Mouse (Mus musculus) neural tube, embryonic 11.5 days (tissue): ENCODE data around the gene Dennd1a. TPM values are rescaled to one million over a fixed set of nuclear protein-coding genes. Genes with fewer than 3 reads are reported as not detected.
"Not testable (repeated sequence)": the region's sequence is repeated elsewhere in the genome, so short reads cannot be mapped to it uniquely, and the experiment has no call there.

Source experiments
- ATAC-seq: fragments of 200-750 bp; cut with Nextera tagmentation; 2 replicates; pipeline ENCODE4 v1.8.0; 2017; ENCODE audit warnings: moderate number of reproducible peaks, mild to moderate bottlenecking, moderate TSS enrichment, moderate library complexity; ENCODE audit not compliant: insufficient read depth, low FRiP score, low TSS enrichment
- DNase-seq: peaks from one replicate; pipeline ENCODE4 v3.0.0-alpha.2; 2015; ENCODE audit warnings: low spot score
- H3K27ac ChIP-seq: fragments of 300-500 bp; sonication (generic); 2 replicates; pipeline ENCODE4 v1.5.1; 2014; ENCODE audit warnings: low read depth, mild to moderate bottlenecking, low read length
- H3K27me3 ChIP-seq: fragments of 300-500 bp; sonication (generic); 2 replicates; pipeline ENCODE4 v1.6.1; 2014; ENCODE audit warnings: mild to moderate bottlenecking, low read length, mixed read lengths; ENCODE audit not compliant: control insufficient read depth, insufficient read depth
- H3K36me3 ChIP-seq: fragments of 300-500 bp; sonication (generic); 2 replicates; pipeline ENCODE4 v1.6.1; 2014; ENCODE audit warnings: mild to moderate bottlenecking, low read length, moderate library complexity, mixed read lengths; ENCODE audit not compliant: control insufficient read depth, insufficient read depth
- H3K4me1 ChIP-seq: fragments of 300-500 bp; sonication (generic); 2 replicates; pipeline ENCODE4 v1.6.1; 2014; ENCODE audit warnings: low read length, mixed read lengths; ENCODE audit not compliant: control insufficient read depth, insufficient read depth
- H3K4me2 ChIP-seq: fragments of 300-500 bp; sonication (generic); 2 replicates; pipeline ENCODE4 v1.6.1; 2014; ENCODE audit warnings: low read depth, mild to moderate bottlenecking, moderate library complexity
- H3K4me3 ChIP-seq: fragments of 300-500 bp; sonication (generic); 2 replicates; pipeline ENCODE4 v1.5.1; 2014; ENCODE audit warnings: low read depth, low read length
- H3K9ac ChIP-seq: fragments of 300-500 bp; sonication (generic); 2 replicates; pipeline ENCODE4 v1.6.1; 2014; ENCODE audit warnings: mild to moderate bottlenecking, low read length
- H3K9me3 ChIP-seq: fragments of 300-500 bp; sonication (generic); 2 replicates; pipeline ENCODE4 v1.6.1; 2016; ENCODE audit warnings: low read length; ENCODE audit not compliant: control insufficient read depth
- WGBS: fragments of 180-500 bp; shearing (Covaris S2); extraction: QIAGEN DNeasy Blood & Tissue Kit; methylation state at CpG from one replicate; pipeline ENCODE4 v1.1.7; 2014; 5-methylcytosine and 5-hydroxymethylcytosine counted together
- polyA plus RNA-seq: library from polyadenylated mRNA; unstranded; fragments of >200 nt; fragmentation: Nextera tagmentation; extraction: Ambion mirVana; gene quantifications from 2 replicates; pipeline ENCODE4 v1.2.1, GENCODE M21; 2014

Gene Dennd1a
- polyA plus RNA-seq, 1 experiment from 2014 or later = 7.3 TPM

- 49% methylated on average over 4 of the region's 4 CpGs for WGBS
- ATAC-seq = no peak
- DNase-seq = no peak
- Histone ChIP-seq H3K27ac (no peak overlapping the region), H3K36me3 (no peaks in the 10 kb centered on the region), H3K9ac (no peak overlapping the region), H3K4me2 (no peak overlapping the region), H3K27me3 (no peaks in the 10 kb centered on the region), H3K9me3 (no peaks in the 10 kb centered on the region), H3K4me3 (no peak overlapping the region), H3K4me1 (no peaks in the 10 kb centered on the region)
Observed at GRCm38 (mm10) chr2:37963362-37963761, 323.8 kb downstream of the Dennd1a start.

- no peak overlapping the region for H3K4me3 ChIP-seq
- no peak overlapping the region for H3K27ac ChIP-seq
- no peaks in the 10 kb centered on the region for H3K36me3 ChIP-seq
- DNase-seq (no peak), ATAC-seq (no peak)
- no peaks in the 10 kb centered on the region for H3K4me1 ChIP-seq
- H3K27me3 ChIP-seq = no peaks in the 10 kb centered on the region
- WGBS = 28% methylated on average over 2 of the region's 2 CpGs
- no peak overlapping the region for H3K9ac ChIP-seq
- H3K4me2 ChIP-seq = no peak overlapping the region
- H3K9me3 ChIP-seq = no peaks in the 10 kb centered on the region
Observed at GRCm38 (mm10) chr2:37948424-37948823, 338.8 kb downstream of the Dennd1a start.

GRCm38 (mm10) chr2:37945598-37946336, 341.4 kb downstream of the Dennd1a start:
- WGBS = 78% methylated on average over 9 of the region's 9 CpGs
- Histone ChIP-seq H3K4me2 (no peak overlapping the region), H3K27ac (no peak overlapping the region)

GRCm38 (mm10) chr2:37942906-37943305, 344.3 kb downstream of the Dennd1a start:
- Histone ChIP-seq H3K36me3 (no peaks in the 10 kb centered on the region), H3K9me3 (no peaks in the 10 kb centered on the region), H3K27ac (no peak overlapping the region), H3K4me2 (no peak overlapping the region), H3K27me3 (no peaks in the 10 kb centered on the region), H3K4me1 (no peaks in the 10 kb centered on the region), H3K4me3 (no peak overlapping the region), H3K9ac (no peak overlapping the region)
- 81% methylated on average over 2 of the region's 2 CpGs for WGBS
- DNase-seq = no peak
- ATAC-seq = no peak

More at GRCm38 (mm10) chr2:37945598-37946336, 341.4 kb downstream of the Dennd1a start:
- ATAC-seq (no peak), DNase-seq (no peak)
- H3K9ac ChIP-seq = no peak overlapping the region
- no peaks in the 10 kb centered on the region for H3K4me1 ChIP-seq
- H3K9me3 ChIP-seq = no peaks in the 10 kb centered on the region
- H3K36me3 ChIP-seq = no peaks in the 10 kb centered on the region
- H3K4me3 ChIP-seq = no peak overlapping the region
- no peaks in the 10 kb centered on the region for H3K27me3 ChIP-seq

- Histone ChIP-seq H3K4me2 (no peak overlapping the region), H3K9me3 (no peaks in the 10 kb centered on the region), H3K9ac (no peak overlapping the region), H3K4me1 (no peaks in the 10 kb centered on the region), H3K27ac (no peak overlapping the region), H3K36me3 (no peaks in the 10 kb centered on the region), H3K27me3 (no peaks in the 10 kb centered on the region), H3K4me3 (no peak overlapping the region)
- no peak for DNase-seq
- ATAC-seq = no peak
Observed at GRCm38 (mm10) chr2:37941741-37942140, 345.4 kb downstream of the Dennd1a start.

GRCm38 (mm10) chr2:37940845-37941361, 346.3 kb downstream of the Dennd1a start:
- H3K4me1 ChIP-seq = no peaks in the 10 kb centered on the region

GRCm38 (mm10) chr2:37939997-37940396, 347.2 kb downstream of the Dennd1a start:
- 42% methylated on average over 1 of the region's 1 CpGs for WGBS
- Histone ChIP-seq H3K4me3 (no peak overlapping the region), H3K27ac (no peak overlapping the region), H3K4me1 (no peaks in the 10 kb centered on the region), H3K4me2 (no peak overlapping the region), H3K27me3 (no peaks in the 10 kb centered on the region), H3K9ac (no peak overlapping the region), H3K9me3 (no peaks in the 10 kb centered on the region), H3K36me3 (no peaks in the 10 kb centered on the region)
- ATAC-seq = no peak
- DNase-seq = no peak

More at GRCm38 (mm10) chr2:37940845-37941361, 346.3 kb downstream of the Dennd1a start:
- H3K9me3 ChIP-seq = no peaks in the 10 kb centered on the region
- H3K4me3 ChIP-seq = no peak overlapping the region
- no peak for DNase-seq
- H3K9ac ChIP-seq = no peak overlapping the region
- ATAC-seq = no peak
- no peak overlapping the region for H3K4me2 ChIP-seq
- WGBS = 92% methylated on average over 4 of the region's 4 CpGs
- no peaks in the 10 kb centered on the region for H3K36me3 ChIP-seq
- no peak overlapping the region for H3K27ac ChIP-seq
- H3K27me3 ChIP-seq = no peaks in the 10 kb centered on the region

GRCm38 (mm10) chr2:37936922-37937321, 350.3 kb downstream of the Dennd1a start:
- DNase-seq, H3K9ac ChIP-seq, H3K4me1 ChIP-seq, H3K36me3 ChIP-seq, ATAC-seq, H3K4me3 ChIP-seq, H3K4me2 ChIP-seq, H3K27me3 ChIP-seq, H3K27ac ChIP-seq, H3K9me3 ChIP-seq: not testable (repeated sequence)
- WGBS = 90% methylated on average over 3 of the region's 4 CpGs

- Histone ChIP-seq H3K27me3 (no peaks in the 10 kb centered on the region), H3K36me3 (no peaks in the 10 kb centered on the region), H3K9ac (no peak overlapping the region), H3K27ac (no peak overlapping the region), H3K4me2 (no peak overlapping the region), H3K9me3 (no peaks in the 10 kb centered on the region), H3K4me3 (no peak overlapping the region), H3K4me1 (peaks cover 4% of the 10 kb centered on the region; the same call in 1 of the 2 replicates)
- no peak for ATAC-seq
- 92% methylated on average over 1 of the region's 1 CpGs for WGBS
- no peak for DNase-seq
Observed at GRCm38 (mm10) chr2:37932240-37932639, 354.9 kb downstream of the Dennd1a start.
